Mouse (Mus musculus): ENCODE data around the gene Gtf2a1l. TPM values are rescaled to one million over a fixed set of nuclear protein-coding genes. Genes with fewer than 3 reads are reported as not detected.

The Gtf2a1l gene
- polyA plus RNA-seq, 1 experiment from 2014 or later = 0.49 TPM

DNA sequence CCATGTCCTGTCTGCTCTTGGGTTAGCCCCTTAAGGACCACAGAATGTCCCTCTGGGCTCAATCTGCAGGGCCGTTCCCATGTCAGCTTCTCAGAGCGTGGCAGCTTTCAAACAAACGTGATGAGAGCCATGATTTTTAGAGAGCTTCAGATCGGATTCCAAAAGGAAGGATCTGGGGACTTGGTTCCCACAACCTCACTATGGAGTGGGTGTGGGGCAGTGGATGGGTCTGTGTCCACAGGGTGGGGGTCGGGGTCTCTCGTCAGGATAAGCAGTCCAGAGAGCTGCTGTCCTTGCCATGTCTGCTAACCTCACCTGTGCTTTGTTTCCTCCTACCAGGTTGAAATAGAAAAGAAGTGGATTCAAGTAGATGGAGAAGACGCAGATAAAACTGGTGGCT lies 23.6 kb upstream of the Gtf2a1l start:
- WGBS = 93% methylated on average over 7 of the region's 7 CpGs
- H3K9ac ChIP-seq (ENCODE audit: low read depth, low read length) = no peak overlapping the region
- H3K4me3 ChIP-seq (ENCODE audit: low read depth, low read length) = no peak overlapping the region
- H3K36me3 ChIP-seq (ENCODE audit: control insufficient read depth, insufficient read depth, low read length) = no peaks in the 10 kb centered on the region
- no peak overlapping the region for H3K27ac ChIP-seq (ENCODE audit: low read length)
- no peak overlapping the region for H3K4me2 ChIP-seq (ENCODE audit: low read length)
- no peaks in the 10 kb centered on the region for H3K9me3 ChIP-seq (replicated peaks; ENCODE audit: control insufficient read depth, low read length, poor library complexity, severe bottlenecking)
- no peaks in the 10 kb centered on the region for H3K27me3 ChIP-seq (ENCODE audit: control insufficient read depth, insufficient read depth, low read depth, low read length)
- H3K4me1 ChIP-seq (ENCODE audit: control insufficient read depth, insufficient read depth, low read length) = no peaks in the 10 kb centered on the region
- no peak; the same call in 1 of the 2 replicates for ATAC-seq

DNA sequence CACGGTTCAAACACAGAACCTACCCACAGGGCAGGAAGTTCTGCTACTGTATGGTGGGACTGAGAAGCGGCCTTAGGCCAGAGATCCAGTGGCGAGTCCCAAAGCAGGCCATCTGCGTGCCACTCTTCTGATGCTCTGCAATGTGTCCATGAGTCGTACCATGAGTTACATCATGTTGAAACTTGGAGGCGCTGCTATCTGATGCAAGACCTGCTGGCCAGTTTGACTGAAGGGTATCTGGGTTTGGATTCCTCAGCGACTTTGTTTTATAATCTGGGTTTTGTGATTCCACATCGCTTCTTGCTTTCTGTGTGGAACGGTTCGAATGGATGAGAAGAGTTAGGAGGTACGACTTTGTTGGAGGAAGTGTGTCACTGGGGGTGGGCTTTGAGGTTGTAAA lies 23.2 kb upstream of the Gtf2a1l start:
- no peaks in the 10 kb centered on the region for H3K36me3 ChIP-seq (ENCODE audit: control insufficient read depth, insufficient read depth, low read length)
- no peaks in the 10 kb centered on the region for H3K27me3 ChIP-seq (ENCODE audit: control insufficient read depth, insufficient read depth, low read depth, low read length)
- H3K9ac ChIP-seq (ENCODE audit: low read depth, low read length) = no peak overlapping the region
- no peak overlapping the region for H3K27ac ChIP-seq (ENCODE audit: low read length)
- H3K4me3 ChIP-seq (ENCODE audit: low read depth, low read length) = no peak overlapping the region
- no peaks in the 10 kb centered on the region for H3K9me3 ChIP-seq (replicated peaks; ENCODE audit: control insufficient read depth, low read length, poor library complexity, severe bottlenecking)
- H3K4me1 ChIP-seq (ENCODE audit: control insufficient read depth, insufficient read depth, low read length) = no peaks in the 10 kb centered on the region
- H3K4me2 ChIP-seq (ENCODE audit: low read length) = no peak overlapping the region
- ATAC-seq = no peak
- WGBS = 93% methylated on average over 11 of the region's 11 CpGs

DNA sequence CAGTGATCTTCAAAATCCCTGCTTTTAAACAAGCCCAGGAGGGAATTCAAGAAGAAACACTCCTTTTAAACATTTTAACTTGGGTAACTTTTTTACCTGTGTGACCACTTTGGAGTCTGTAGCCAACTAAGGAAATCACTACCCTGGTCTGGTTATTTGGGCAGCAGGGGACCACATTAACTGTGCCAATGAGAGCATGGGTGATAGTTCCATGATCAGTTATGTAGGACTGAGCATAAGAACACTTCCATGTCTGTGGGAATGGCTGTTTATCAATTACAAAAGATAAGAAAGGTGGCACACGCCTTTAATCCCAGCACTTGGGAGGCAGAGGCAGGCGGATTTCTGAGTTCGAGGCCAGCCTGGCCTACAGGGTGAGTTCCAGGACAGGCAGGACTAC lies 21.3 kb upstream of the Gtf2a1l start:
- Histone ChIP-seq H3K4me3 (ENCODE audit: low read depth, low read length) (no peak overlapping the region), H3K36me3 (ENCODE audit: control insufficient read depth, insufficient read depth, low read length) (no peaks in the 10 kb centered on the region), H3K9ac (ENCODE audit: low read depth, low read length) (no peak overlapping the region), H3K27me3 (ENCODE audit: control insufficient read depth, insufficient read depth, low read depth, low read length) (no peaks in the 10 kb centered on the region), H3K4me1 (ENCODE audit: control insufficient read depth, insufficient read depth, low read length) (peaks cover 3% of the 10 kb centered on the region; the same call in 1 of the 2 replicates), H3K27ac (ENCODE audit: low read length) (no peak overlapping the region), H3K9me3 (replicated peaks; ENCODE audit: control insufficient read depth, low read length, poor library complexity, severe bottlenecking) (no peaks in the 10 kb centered on the region), H3K4me2 (ENCODE audit: low read length) (no peak overlapping the region)
- 95% methylated on average over 3 of the region's 3 CpGs for WGBS
- ATAC-seq = no peak

DNA sequence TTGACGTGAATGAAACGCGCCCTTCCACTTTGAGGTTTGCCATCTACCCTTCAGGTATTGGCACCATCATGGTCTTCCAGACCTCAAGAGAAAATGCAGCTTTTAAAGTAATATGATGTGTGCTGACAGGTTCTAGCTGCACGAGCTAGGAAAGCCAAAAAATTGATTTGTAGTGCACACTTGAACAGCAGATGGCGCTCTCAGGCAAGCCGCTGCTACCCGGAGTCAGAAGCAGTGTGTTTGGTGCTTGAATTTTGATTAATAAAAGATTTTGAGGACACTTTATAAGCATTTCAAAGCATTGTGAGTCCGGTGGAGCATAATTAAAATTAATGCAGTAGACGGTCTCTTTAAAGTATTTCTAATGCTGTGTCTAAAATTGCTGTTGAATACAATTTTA lies 16.4 kb upstream of the Gtf2a1l start:
- no peak overlapping the region for H3K4me3 ChIP-seq (ENCODE audit: low read depth, low read length)
- 3% methylated on average over 9 of the region's 9 CpGs for WGBS
- H3K9me3 ChIP-seq (replicated peaks; ENCODE audit: control insufficient read depth, low read length, poor library complexity, severe bottlenecking) = no peaks in the 10 kb centered on the region
- peak; percentile 80 for ATAC-seq
- no peaks in the 10 kb centered on the region for H3K27me3 ChIP-seq (ENCODE audit: control insufficient read depth, insufficient read depth, low read depth, low read length)
- H3K27ac ChIP-seq (ENCODE audit: low read length) = no peak overlapping the region
- no peak overlapping the region for H3K4me2 ChIP-seq (ENCODE audit: low read length)
- H3K4me1 ChIP-seq (ENCODE audit: control insufficient read depth, insufficient read depth, low read length) = peaks cover 9% of the 10 kb centered on the region
- no peaks in the 10 kb centered on the region for H3K36me3 ChIP-seq (ENCODE audit: control insufficient read depth, insufficient read depth, low read length)
- 0 out of 2 replicates have a peak overlapping the region, but pooled peaks have one; percentile 30 for H3K9ac ChIP-seq (ENCODE audit: low read depth, low read length)

DNA sequence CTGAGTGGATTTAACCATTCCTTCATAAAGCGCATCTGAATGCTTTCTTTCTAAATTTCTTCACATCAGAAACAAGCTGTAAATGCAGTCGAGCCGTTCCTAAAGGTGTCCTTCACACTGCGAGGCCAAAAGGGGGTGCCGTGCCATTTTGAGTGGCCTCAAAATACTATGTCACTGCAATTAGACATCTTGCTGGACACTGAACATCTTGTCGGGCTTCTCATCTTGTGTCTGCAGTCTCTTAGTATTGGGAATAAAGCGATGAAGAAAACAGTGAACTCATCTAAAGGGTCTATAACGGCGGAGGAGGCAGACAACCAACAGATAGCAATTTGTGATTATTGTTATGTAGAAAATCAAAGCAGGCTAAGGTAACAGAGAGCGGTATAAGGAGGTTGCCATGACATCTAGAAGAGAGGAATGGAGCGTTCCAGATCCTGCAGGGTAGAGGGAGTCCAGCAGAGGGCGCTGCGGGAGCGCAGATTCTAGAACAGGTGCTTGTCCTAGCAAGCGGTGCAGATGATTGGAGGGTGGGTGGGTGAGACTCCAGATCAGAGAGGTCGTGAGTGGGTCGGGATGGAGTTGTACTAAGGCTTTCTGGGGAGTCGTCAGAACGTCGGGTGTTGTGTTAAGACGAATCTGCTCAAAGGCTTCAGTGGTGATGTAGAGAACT lies 15.6 kb upstream of the Gtf2a1l start:
- Histone ChIP-seq H3K9ac (ENCODE audit: low read depth, low read length) (peak overlapping the region; percentile 23), H3K4me3 (ENCODE audit: low read depth, low read length) (peak overlapping the region; percentile 10; the same call in 1 of the 2 replicates), H3K27me3 (ENCODE audit: control insufficient read depth, insufficient read depth, low read depth, low read length) (no peaks in the 10 kb centered on the region), H3K9me3 (replicated peaks; ENCODE audit: control insufficient read depth, low read length, poor library complexity, severe bottlenecking) (no peaks in the 10 kb centered on the region), H3K27ac (ENCODE audit: low read length) (peak overlapping the region; percentile 60), H3K4me1 (ENCODE audit: control insufficient read depth, insufficient read depth, low read length) (peaks cover 9% of the 10 kb centered on the region), H3K4me2 (ENCODE audit: low read length) (peak overlapping the region; percentile 42), H3K36me3 (ENCODE audit: control insufficient read depth, insufficient read depth, low read length) (no peaks in the 10 kb centered on the region)
- WGBS = 14% methylated on average over 21 of the region's 21 CpGs
- ATAC-seq = peak; percentile 85

DNA sequence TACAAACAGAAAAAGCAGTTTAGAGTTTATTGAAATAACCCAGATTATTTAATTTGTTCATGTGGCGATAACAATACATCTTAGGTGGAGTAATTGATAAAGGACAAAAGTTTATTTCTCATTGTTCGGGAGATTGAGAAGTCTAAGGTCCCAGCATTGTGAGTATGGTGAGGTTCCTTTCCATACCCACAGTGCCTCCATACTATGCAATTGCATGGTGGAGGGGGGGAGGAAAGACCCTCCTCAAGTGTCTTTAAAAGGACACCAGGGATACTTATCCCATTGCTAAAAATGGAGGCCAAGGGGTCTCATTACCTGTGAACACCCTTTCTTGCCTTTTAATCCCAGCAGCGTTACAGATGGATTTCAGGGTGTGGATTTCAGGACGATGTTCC lies 15.1 kb upstream of the Gtf2a1l start:
- peak overlapping the region; percentile 42 for H3K4me2 ChIP-seq (ENCODE audit: low read length)
- H3K4me1 ChIP-seq (ENCODE audit: control insufficient read depth, insufficient read depth, low read length) = peaks cover 9% of the 10 kb centered on the region
- WGBS = 75% methylated on average over 4 of the region's 4 CpGs
- H3K9ac ChIP-seq (ENCODE audit: low read depth, low read length) = no peak overlapping the region
- H3K27ac ChIP-seq (ENCODE audit: low read length) = no peak overlapping the region
- no peak overlapping the region for H3K4me3 ChIP-seq (ENCODE audit: low read depth, low read length)
- no peaks in the 10 kb centered on the region for H3K27me3 ChIP-seq (ENCODE audit: control insufficient read depth, insufficient read depth, low read depth, low read length)
- ATAC-seq = 0 out of 2 replicates have a peak, but pooled peaks have one; percentile 12
- no peaks in the 10 kb centered on the region for H3K36me3 ChIP-seq (ENCODE audit: control insufficient read depth, insufficient read depth, low read length)
- H3K9me3 ChIP-seq (replicated peaks; ENCODE audit: control insufficient read depth, low read length, poor library complexity, severe bottlenecking) = no peaks in the 10 kb centered on the region

DNA sequence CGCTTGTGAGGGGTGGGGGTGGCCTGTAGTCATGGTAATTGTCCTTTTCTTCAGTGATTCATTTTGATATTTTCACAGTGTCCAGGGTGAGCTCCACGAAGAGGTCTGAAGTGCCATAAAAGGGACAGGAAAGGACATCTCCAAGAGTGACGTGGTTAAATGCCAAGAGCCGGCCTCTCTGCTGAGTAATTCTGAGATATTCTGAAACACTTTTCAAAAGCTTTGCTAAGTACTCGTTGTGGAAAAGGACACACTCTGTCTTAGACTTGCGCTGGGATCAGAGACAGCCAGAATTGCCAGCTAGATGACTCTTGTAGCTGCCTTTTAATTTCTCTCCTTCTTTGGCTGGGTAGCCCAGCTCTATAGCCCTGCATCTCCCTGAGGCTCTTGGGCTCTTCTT lies 9.9 kb upstream of the Gtf2a1l start:
- WGBS = 76% methylated on average over 6 of the region's 6 CpGs
- no peak for ATAC-seq
- H3K27ac ChIP-seq (ENCODE audit: low read length) = no peak overlapping the region
- no peak overlapping the region for H3K4me3 ChIP-seq (ENCODE audit: low read depth, low read length)
- H3K4me2 ChIP-seq (ENCODE audit: low read length) = no peak overlapping the region
- no peaks in the 10 kb centered on the region for H3K36me3 ChIP-seq (ENCODE audit: control insufficient read depth, insufficient read depth, low read length)
- no peaks in the 10 kb centered on the region for H3K4me1 ChIP-seq (ENCODE audit: control insufficient read depth, insufficient read depth, low read length)
- no peaks in the 10 kb centered on the region for H3K27me3 ChIP-seq (ENCODE audit: control insufficient read depth, insufficient read depth, low read depth, low read length)
- H3K9me3 ChIP-seq (replicated peaks; ENCODE audit: control insufficient read depth, low read length, poor library complexity, severe bottlenecking) = no peaks in the 10 kb centered on the region
- H3K9ac ChIP-seq (ENCODE audit: low read depth, low read length) = no peak overlapping the region

DNA sequence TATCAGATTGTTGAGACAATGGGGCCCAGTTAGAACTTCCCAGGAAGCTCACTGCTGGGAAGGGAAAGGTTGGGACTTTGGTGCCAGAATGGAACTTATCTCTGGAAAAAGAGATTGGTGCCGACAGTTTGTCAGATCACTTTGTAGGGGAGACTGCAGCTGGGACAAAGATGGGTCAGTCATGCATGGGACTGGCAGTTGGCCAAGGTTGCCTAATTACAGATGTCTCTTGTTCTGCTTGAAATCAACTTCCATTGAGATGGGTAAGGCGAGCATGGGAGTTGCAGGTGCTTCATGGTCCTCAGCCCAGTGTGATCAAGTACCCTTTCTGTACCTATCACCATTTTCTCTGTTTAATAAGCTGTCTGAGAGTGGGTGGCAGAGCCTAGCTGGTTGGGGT lies 2.4 kb upstream of the Gtf2a1l start:
- no peak overlapping the region for H3K27ac ChIP-seq (ENCODE audit: low read length)
- no peaks in the 10 kb centered on the region for H3K27me3 ChIP-seq (ENCODE audit: control insufficient read depth, insufficient read depth, low read depth, low read length)
- H3K4me2 ChIP-seq (ENCODE audit: low read length) = no peak overlapping the region
- no peaks in the 10 kb centered on the region for H3K9me3 ChIP-seq (replicated peaks; ENCODE audit: control insufficient read depth, low read length, poor library complexity, severe bottlenecking)
- no peak overlapping the region for H3K9ac ChIP-seq (ENCODE audit: low read depth, low read length)
- peaks cover 8% of the 10 kb centered on the region; the same call in 1 of the 2 replicates for H3K4me1 ChIP-seq (ENCODE audit: control insufficient read depth, insufficient read depth, low read length)
- H3K4me3 ChIP-seq (ENCODE audit: low read depth, low read length) = no peak overlapping the region
- 67% methylated on average over 2 of the region's 2 CpGs for WGBS
- ATAC-seq = no peak
- no peaks in the 10 kb centered on the region for H3K36me3 ChIP-seq (ENCODE audit: control insufficient read depth, insufficient read depth, low read length)

DNA sequence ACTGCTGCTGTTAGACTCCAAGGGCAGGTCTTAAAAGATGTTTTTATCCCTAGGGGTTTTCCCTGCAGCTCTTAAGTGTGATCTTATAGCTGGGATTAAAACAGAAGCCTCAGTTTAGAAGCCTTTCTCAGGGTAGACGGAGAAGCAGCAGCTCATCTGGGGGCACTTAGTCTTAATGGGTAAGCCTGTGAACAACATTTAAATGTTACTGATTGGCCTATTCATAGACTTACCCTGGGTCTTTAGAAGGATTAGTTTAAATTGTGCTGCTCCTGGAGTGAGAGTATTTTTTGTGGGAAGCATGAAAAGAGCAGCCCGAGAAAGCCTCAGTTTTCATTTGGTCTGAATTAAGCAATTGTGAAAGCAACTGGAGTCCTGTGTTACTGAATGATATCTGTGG lies 1.5 kb downstream of the Gtf2a1l start:
- Histone ChIP-seq H3K4me3 (ENCODE audit: low read depth, low read length) (no peak overlapping the region), H3K9me3 (replicated peaks; ENCODE audit: control insufficient read depth, low read length, poor library complexity, severe bottlenecking) (no peaks in the 10 kb centered on the region), H3K9ac (ENCODE audit: low read depth, low read length) (0 out of 2 replicates have a peak overlapping the region, but pooled peaks have one; percentile 7), H3K4me1 (ENCODE audit: control insufficient read depth, insufficient read depth, low read length) (peaks cover 8% of the 10 kb centered on the region; the same call in 1 of the 2 replicates), H3K27me3 (ENCODE audit: control insufficient read depth, insufficient read depth, low read depth, low read length) (no peaks in the 10 kb centered on the region), H3K36me3 (ENCODE audit: control insufficient read depth, insufficient read depth, low read length) (no peaks in the 10 kb centered on the region), H3K27ac (ENCODE audit: low read length) (no peak overlapping the region), H3K4me2 (ENCODE audit: low read length) (no peak overlapping the region)
- WGBS = 16% methylated on average over 2 of the region's 2 CpGs
- peak; percentile 27; the same call in 1 of the 2 replicates for ATAC-seq

All from midbrain, embryonic 16.5 days (tissue).